Mouse (Mus musculus): ENCODE results near the gene Cnppd1.

Gene Cnppd1

GRCm38 (mm10) chr1:75147411-75148135 lies 5.1 kb upstream of the Cnppd1 start:
- in situ Hi-C loops (cut with MseI, MboI): no loop called here

DNA sequence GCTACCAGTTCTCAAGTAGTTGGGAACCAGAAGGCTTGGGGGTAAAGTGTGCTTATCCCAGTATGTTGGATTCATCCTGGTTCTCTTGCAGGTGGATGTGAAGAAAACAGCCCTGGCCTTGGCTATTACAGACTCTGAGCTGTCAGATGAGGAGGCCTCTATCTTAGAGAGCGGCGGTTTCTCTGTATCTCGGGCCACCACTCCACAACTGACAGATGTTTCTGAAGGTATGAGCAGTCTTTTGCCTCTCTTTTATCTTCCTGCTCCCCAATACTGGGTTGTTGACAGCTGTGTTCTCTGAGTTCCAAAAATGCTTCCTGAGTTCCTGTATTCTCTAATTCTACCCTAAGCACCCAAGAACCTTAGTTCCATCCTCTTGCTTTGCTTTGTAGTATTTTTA lies 3.1 kb upstream of the Cnppd1 start:
- in situ Hi-C loops (cut with MseI, MboI): no loop called here

GRCm38 (mm10) chr1:75141486-75142190 lies 873 bp downstream of the Cnppd1 start:
- in situ Hi-C loops (cut with MseI, MboI): no loop called here

GRCm38 (mm10) chr1:75140601-75141190 lies 1.8 kb downstream of the Cnppd1 start:
- in situ Hi-C loops (cut with MseI, MboI): no loop called here

DNA sequence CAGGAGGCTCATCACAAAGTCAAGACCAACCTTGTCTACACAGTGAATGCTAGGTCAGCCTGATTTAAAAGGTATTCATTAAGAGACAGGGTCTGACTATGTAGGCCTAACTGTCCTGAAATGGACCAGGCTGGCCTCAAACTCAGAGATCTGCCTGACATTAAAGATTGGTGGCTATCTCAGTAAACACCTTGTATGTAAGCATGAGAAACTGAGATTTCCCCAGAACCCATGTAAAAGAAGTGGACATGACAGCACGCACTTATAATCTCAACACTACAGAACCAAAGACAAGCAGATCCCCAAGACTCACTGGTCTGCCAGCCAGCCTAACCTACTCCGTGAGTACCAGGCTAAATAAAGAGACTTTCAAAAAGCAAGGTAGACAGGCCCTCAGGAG lies 4.1 kb downstream of the Cnppd1 start:
- in situ Hi-C loops (cut with MseI, MboI): no loop called here

GRCm38 (mm10) chr1:75136730-75137129 lies 5.8 kb downstream of the Cnppd1 start:
- in situ Hi-C loops (cut with MseI, MboI): no loop called here

- in situ Hi-C loops (cut with MseI, MboI): no loop called here
These were observed 6.2 kb downstream of the Cnppd1 start for GRCm38 (mm10) chr1:75136293-75136692.

- in situ Hi-C loops (cut with MseI, MboI): no loop called here
These were observed 8.9 kb downstream of the Cnppd1 start, which contains the start of gene Slc23a3 for GRCm38 (mm10) chr1:75133421-75134207. Gene Slc23a3, minus strand, starts transcription at chr1:75133890.

GRCm38 (mm10) chr1:75128641-75129040 lies 13.9 kb downstream of the Cnppd1 start:
- in situ Hi-C loops (cut with MseI, MboI): no loop called here

GRCm38 (mm10) chr1:75125418-75125817 lies 17.1 kb downstream of the Cnppd1 start:
- in situ Hi-C loops (cut with MseI, MboI): no loop called here

DNA sequence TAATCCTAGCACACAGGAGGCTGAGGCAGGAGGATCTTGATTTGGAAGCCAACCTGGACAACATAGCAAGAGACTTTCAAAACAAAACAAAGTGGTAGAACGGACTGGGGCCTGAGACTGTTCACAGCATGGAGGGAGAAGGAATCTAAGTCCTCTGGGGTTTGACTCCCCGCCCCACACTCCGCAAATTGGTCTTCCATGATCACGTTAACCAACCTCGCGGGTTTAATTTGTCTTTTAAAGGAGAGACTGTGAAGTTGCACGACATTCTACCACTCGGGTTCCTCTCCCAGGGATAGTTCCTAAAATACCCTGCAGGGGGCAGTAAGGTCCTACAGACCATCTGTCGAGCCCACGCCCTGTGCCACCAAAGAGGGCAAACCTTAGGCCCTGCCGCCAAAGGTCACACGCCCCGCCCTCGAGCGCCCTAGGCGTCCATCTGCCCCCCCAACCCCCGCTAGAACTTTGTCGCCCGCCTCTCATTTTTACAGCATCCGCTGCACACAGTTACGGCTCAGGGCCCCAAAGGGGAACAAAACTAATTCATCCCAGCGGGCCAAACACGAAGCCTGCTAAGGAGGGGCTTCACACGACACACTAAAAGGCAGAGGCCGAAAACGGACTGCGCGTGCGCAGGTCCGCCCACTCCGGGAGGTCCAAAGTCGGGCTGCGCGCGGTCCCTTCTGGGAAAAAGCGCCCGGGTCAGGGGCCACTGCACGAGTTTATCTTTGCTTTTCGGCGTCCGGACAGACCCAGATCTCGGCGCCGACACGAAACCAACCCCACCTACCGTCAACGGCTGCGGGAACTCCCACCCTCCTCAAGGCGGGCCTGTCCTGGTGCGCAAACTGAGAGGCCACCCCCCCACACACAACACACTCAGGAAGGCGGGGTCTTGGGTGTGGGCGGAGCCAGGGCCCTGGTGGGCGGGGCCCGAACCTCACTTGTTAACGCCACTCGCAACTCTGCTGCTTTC lies 17.9 kb downstream of the Cnppd1 start, which contains the start of gene Nhej1:
Gene Nhej1, minus strand, starts transcription at position 855 of the 976 bp plus-strand sequence.
- in situ Hi-C loops (cut with MseI, MboI): no loop called here

DNA sequence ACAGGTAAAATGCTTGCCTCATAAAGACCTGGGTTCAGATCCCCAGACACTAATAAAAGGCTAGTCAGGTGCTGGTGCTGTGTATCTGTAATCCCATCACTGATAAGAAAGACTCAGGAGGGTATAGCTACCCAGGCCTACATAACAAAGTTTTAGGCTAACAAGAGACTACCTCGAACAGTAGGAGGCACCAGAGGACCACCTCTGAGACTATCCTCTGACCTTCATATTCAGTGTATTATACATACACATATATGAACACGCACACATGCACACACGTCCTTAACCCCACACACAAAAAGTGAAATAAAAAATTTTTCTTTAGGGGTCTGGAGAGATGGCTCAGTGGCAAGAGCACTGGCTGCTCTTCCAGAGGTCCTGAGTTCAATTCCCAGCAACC lies 20.3 kb downstream of the Cnppd1 start:
- in situ Hi-C loops (cut with MseI, MboI): no loop called here
